Mouse (Mus musculus): ENCODE measurements around the gene Fxr2.
"Not testable (repeated sequence)": the region's sequence is repeated elsewhere in the genome, so short reads cannot be mapped to it uniquely, and the experiment has no call there.

Fxr2 gene

GRCm38 (mm10) chr11:69604795-69605664, 27.8 kb upstream of the Fxr2 start:
- H3K9me3 ChIP-seq (ENCODE audit: low read length) = no peaks in the 10 kb centered on the region
- no peak for TF ChIP-seq CTCF (conservative IDR thresholded peaks at IDR 0.05; ENCODE audit: low read length)
- no peak for TF ChIP-seq POU5F1 (IDR thresholded peaks at IDR 0.05; ENCODE audit: borderline replicate concordance, low read length)
- no peak for TF ChIP-seq NANOG (IDR thresholded peaks at IDR 0.05; ENCODE audit: borderline replicate concordance, low read length)

GRCm38 (mm10) chr11:69605726-69606490, 26.9 kb upstream of the Fxr2 start, which contains the start of gene Atp1b2:
TSS of gene Atp1b2 (minus strand) at chr11:69605942.
- Histone ChIP-seq H3K9me3 (ENCODE audit: low read length) (no peaks in the 10 kb centered on the region), H3K36me3 (ENCODE audit: insufficient read depth, low read length) (0 out of 2 replicates have a peak, but pooled peaks cover 4% of the 10 kb centered on the region), H3K4me3 (replicated peaks; ENCODE audit: low read length) (peak within 1 kb of the TSS; percentile 88), H3K27me3 (ENCODE audit: insufficient read depth, low read length) (peaks cover 39% of the 10 kb centered on the region), H3K4me1 (replicated peaks; ENCODE audit: low read depth, low read length) (peaks cover 68% of the 10 kb centered on the region)
- TF ChIP-seq POU5F1 (IDR thresholded peaks at IDR 0.05; ENCODE audit: borderline replicate concordance, low read length) (no peak), CTCF (conservative IDR thresholded peaks at IDR 0.05; ENCODE audit: low read length) (no peak), NANOG (IDR thresholded peaks at IDR 0.05; ENCODE audit: borderline replicate concordance, low read length) (no peak)

More at GRCm38 (mm10) chr11:69604795-69605664, 27.8 kb upstream of the Fxr2 start:
- Histone ChIP-seq H3K36me3 (ENCODE audit: insufficient read depth, low read length) (0 out of 2 replicates have a peak, but pooled peaks cover 4% of the 10 kb centered on the region), H3K4me1 (replicated peaks; ENCODE audit: low read depth, low read length) (peaks cover 77% of the 10 kb centered on the region), H3K4me3 (replicated peaks; ENCODE audit: low read length) (peak overlapping the region; percentile 88), H3K27me3 (ENCODE audit: insufficient read depth, low read length) (peaks cover 38% of the 10 kb centered on the region)

GRCm38 (mm10) chr11:69606491-69606795, 26.3 kb upstream of the Fxr2 start:
- 0 out of 2 replicates have a peak, but pooled peaks cover 4% of the 10 kb centered on the region for H3K36me3 ChIP-seq (ENCODE audit: insufficient read depth, low read length)
- peak overlapping the region; percentile 52 for H3K4me3 ChIP-seq (replicated peaks; ENCODE audit: low read length)
- peaks cover 41% of the 10 kb centered on the region for H3K27me3 ChIP-seq (ENCODE audit: insufficient read depth, low read length)
- TF ChIP-seq NANOG (IDR thresholded peaks at IDR 0.05; ENCODE audit: borderline replicate concordance, low read length) (no peak), CTCF (conservative IDR thresholded peaks at IDR 0.05; ENCODE audit: low read length) (no peak), POU5F1 (IDR thresholded peaks at IDR 0.05; ENCODE audit: borderline replicate concordance, low read length) (no peak)
- peaks cover 63% of the 10 kb centered on the region for H3K4me1 ChIP-seq (replicated peaks; ENCODE audit: low read depth, low read length)
- H3K9me3 ChIP-seq (ENCODE audit: low read length) = no peaks in the 10 kb centered on the region

DNA sequence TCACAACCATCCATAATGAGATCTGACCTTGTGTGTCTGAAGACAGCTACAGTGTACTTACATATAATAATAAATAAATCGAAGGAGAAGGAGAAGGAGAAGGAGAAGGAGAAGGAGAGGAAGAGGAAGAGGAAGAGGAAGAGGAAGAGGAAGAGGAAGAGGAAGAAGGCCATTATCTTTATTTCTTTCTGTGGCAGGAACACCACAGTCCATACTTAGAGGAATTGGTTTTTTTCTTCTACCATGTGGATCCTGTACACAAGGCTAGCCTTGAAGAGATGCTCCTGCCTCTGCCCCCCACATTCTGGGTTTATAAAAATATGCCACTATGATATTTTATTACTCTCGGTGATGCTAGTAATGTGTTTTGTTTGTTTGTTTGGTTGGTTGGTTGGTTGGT, 26.0 kb upstream of the Fxr2 start:
- 0 out of 2 replicates have a peak, but pooled peaks cover under 1% of the 10 kb centered on the region for H3K36me3 ChIP-seq (ENCODE audit: insufficient read depth, low read length)
- H3K4me1 ChIP-seq (replicated peaks; ENCODE audit: low read depth, low read length) = peaks cover 59% of the 10 kb centered on the region
- H3K9me3 ChIP-seq (ENCODE audit: low read length) = no peaks in the 10 kb centered on the region
- no peak for TF ChIP-seq POU5F1 (IDR thresholded peaks at IDR 0.05; ENCODE audit: borderline replicate concordance, low read length)
- TF ChIP-seq NANOG (IDR thresholded peaks at IDR 0.05; ENCODE audit: borderline replicate concordance, low read length) = no peak
- TF ChIP-seq CTCF (conservative IDR thresholded peaks at IDR 0.05; ENCODE audit: low read length) = no peak
- H3K27me3 ChIP-seq (ENCODE audit: insufficient read depth, low read length) = peaks cover 41% of the 10 kb centered on the region
- no peak overlapping the region for H3K4me3 ChIP-seq (replicated peaks; ENCODE audit: low read length)

GRCm38 (mm10) chr11:69608525-69608924, 24.3 kb upstream of the Fxr2 start:
- Histone ChIP-seq H3K4me1 (replicated peaks; ENCODE audit: low read depth, low read length) (peaks cover 56% of the 10 kb centered on the region), H3K36me3 (ENCODE audit: insufficient read depth, low read length) (no peaks in the 10 kb centered on the region), H3K4me3 (replicated peaks; ENCODE audit: low read length) (no peak overlapping the region), H3K27me3 (ENCODE audit: insufficient read depth, low read length) (peaks cover 25% of the 10 kb centered on the region), H3K9me3 (ENCODE audit: low read length) (no peaks in the 10 kb centered on the region)
- TF ChIP-seq POU5F1 (IDR thresholded peaks at IDR 0.05; ENCODE audit: borderline replicate concordance, low read length) (no peak), CTCF (conservative IDR thresholded peaks at IDR 0.05; ENCODE audit: low read length) (no peak), NANOG (IDR thresholded peaks at IDR 0.05; ENCODE audit: borderline replicate concordance, low read length) (no peak)

GRCm38 (mm10) chr11:69609416-69609815, 23.4 kb upstream of the Fxr2 start:
- Histone ChIP-seq H3K4me3 (replicated peaks; ENCODE audit: low read length) (no peak overlapping the region), H3K36me3 (ENCODE audit: insufficient read depth, low read length) (no peaks in the 10 kb centered on the region), H3K9me3 (ENCODE audit: low read length) (no peaks in the 10 kb centered on the region), H3K27me3 (ENCODE audit: insufficient read depth, low read length) (peaks cover 16% of the 10 kb centered on the region), H3K4me1 (replicated peaks; ENCODE audit: low read depth, low read length) (peaks cover 54% of the 10 kb centered on the region)
- TF ChIP-seq NANOG (IDR thresholded peaks at IDR 0.05; ENCODE audit: borderline replicate concordance, low read length) (no peak), CTCF (conservative IDR thresholded peaks at IDR 0.05; ENCODE audit: low read length) (no peak), POU5F1 (IDR thresholded peaks at IDR 0.05; ENCODE audit: borderline replicate concordance, low read length) (no peak)

- Histone ChIP-seq H3K9me3 (ENCODE audit: low read length) (no peaks in the 10 kb centered on the region), H3K36me3 (ENCODE audit: insufficient read depth, low read length) (no peaks in the 10 kb centered on the region), H3K27me3 (ENCODE audit: insufficient read depth, low read length) (peaks cover 13% of the 10 kb centered on the region), H3K4me1 (replicated peaks; ENCODE audit: low read depth, low read length) (peaks cover 56% of the 10 kb centered on the region), H3K4me3 (replicated peaks; ENCODE audit: low read length) (no peak overlapping the region)
- TF ChIP-seq POU5F1 (IDR thresholded peaks at IDR 0.05; ENCODE audit: borderline replicate concordance, low read length) (no peak), NANOG (IDR thresholded peaks at IDR 0.05; ENCODE audit: borderline replicate concordance, low read length) (no peak), CTCF (conservative IDR thresholded peaks at IDR 0.05; ENCODE audit: low read length) (no peak)
Observed at GRCm38 (mm10) chr11:69610899-69611298, 21.9 kb upstream of the Fxr2 start.

DNA sequence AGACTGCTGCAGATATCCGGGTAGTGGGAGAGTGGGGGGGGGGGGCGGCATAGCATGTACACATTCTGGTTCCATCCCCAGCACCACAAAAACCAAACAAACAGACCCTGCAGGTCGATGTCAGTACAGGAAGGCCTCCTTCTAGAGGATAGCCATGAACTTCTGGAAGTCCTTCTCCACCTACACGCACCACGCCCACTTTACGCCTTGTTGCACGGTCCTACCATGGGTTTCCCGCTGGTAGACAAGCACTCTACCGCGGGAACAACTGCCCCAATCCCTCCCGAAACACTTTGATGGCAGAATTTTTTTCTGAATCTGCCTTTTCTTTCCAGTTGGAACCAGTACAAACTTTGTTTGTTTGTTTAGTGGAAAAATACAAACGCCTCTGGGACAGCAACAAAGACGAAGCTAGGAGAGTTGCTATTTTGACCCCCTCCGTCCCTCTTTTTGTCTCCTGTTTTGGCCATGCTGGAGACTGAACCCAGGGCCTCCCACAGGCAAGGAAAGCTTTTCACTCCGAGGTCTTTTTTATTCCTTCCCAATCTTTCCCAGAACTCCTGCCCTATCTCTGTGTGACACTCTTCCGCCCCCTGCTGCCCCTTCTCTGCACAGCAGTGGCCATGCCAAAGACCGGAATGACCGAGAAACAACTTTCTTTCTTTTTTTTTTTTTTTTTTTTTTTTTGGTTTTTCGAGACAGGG, 19.1 kb upstream of the Fxr2 start:
- peak overlapping the region; percentile 54 for H3K4me3 ChIP-seq (replicated peaks; ENCODE audit: low read length)
- TF ChIP-seq CTCF (conservative IDR thresholded peaks at IDR 0.05; ENCODE audit: low read length) (peak; percentile 85), POU5F1 (IDR thresholded peaks at IDR 0.05; ENCODE audit: borderline replicate concordance, low read length) (no peak), NANOG (IDR thresholded peaks at IDR 0.05; ENCODE audit: borderline replicate concordance, low read length) (no peak)

DNA sequence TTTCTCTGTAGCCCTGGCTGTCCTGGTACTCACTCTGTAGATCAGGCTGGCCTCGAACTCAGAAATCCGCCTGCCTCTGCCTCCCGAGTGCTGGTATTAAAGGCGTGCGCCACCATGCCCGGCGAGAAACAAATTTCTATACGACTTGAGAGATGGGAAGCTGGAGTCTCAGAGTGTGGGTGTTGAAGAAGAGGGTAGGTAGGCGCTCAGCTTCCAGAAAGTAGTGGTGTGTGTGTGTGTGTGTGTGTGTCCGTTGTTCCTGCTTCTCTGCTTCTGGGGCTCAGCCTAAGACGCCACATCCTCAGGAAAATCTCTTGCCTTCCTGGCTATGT, 18.6 kb upstream of the Fxr2 start:
- Histone ChIP-seq H3K4me3 (replicated peaks; ENCODE audit: low read length) (peak overlapping the region; percentile 14; the same call in 1 of the 2 replicates), H3K4me1 (replicated peaks; ENCODE audit: low read depth, low read length) (peaks cover 31% of the 10 kb centered on the region), H3K27me3 (ENCODE audit: insufficient read depth, low read length) (peaks cover 38% of the 10 kb centered on the region)
- H3K9me3 ChIP-seq (ENCODE audit: low read length); H3K36me3 ChIP-seq (ENCODE audit: insufficient read depth, low read length): not testable (repeated sequence)

More for the DNA sequence above, 19.1 kb upstream of the Fxr2 start:
- Histone ChIP-seq H3K4me1 (replicated peaks; ENCODE audit: low read depth, low read length) (peaks cover 36% of the 10 kb centered on the region), H3K27me3 (ENCODE audit: insufficient read depth, low read length) (peaks cover 38% of the 10 kb centered on the region), H3K9me3 (ENCODE audit: low read length) (no peaks in the 10 kb centered on the region), H3K36me3 (ENCODE audit: insufficient read depth, low read length) (no peaks in the 10 kb centered on the region)

Data from E14TG2a.4 (cell line).